Mouse (Mus musculus): Measurements from ENCODE around the gene Pla2g3. TPM values are rescaled to one million over a fixed set of nuclear protein-coding genes. Genes with fewer than 3 reads are reported as not detected.

The Pla2g3 gene
- polyA plus RNA-seq, 1 experiment from 2014 or later = 0.56 TPM

- ATAC-seq (ENCODE audit: low FRiP score, low TSS enrichment) = no peak
- H3K27ac ChIP-seq (ENCODE audit: low read length) = no peak overlapping the region
- H3K27me3 ChIP-seq (ENCODE audit: insufficient read depth, low read length) = no peaks in the 10 kb centered on the region
- no peak overlapping the region for H3K4me2 ChIP-seq (replicated peaks; ENCODE audit: low read depth, low read length)
- no peaks in the 10 kb centered on the region; the same call in 1 of the 2 replicates for H3K36me3 ChIP-seq (ENCODE audit: insufficient read depth, low read length)
- no peak overlapping the region for H3K4me3 ChIP-seq (ENCODE audit: low read length)
- H3K9ac ChIP-seq (replicated peaks; ENCODE audit: low read length) = no peak overlapping the region; the same call in 1 of the 2 replicates
- peaks cover 25% of the 10 kb centered on the region for H3K4me1 ChIP-seq (ENCODE audit: insufficient read depth, low read length)
- H3K9me3 ChIP-seq (ENCODE audit: low read length) = 0 out of 2 replicates have a peak, but pooled peaks cover 3% of the 10 kb centered on the region
- WGBS = 67% methylated on average over 3 of the region's 3 CpGs
Observed at GRCm38 (mm10) chr11:3541932-3542331, 53.8 kb downstream of the Pla2g3 start.

- no peak overlapping the region for H3K9ac ChIP-seq (replicated peaks; ENCODE audit: low read length)
- H3K4me2 ChIP-seq (replicated peaks; ENCODE audit: low read depth, low read length) = no peak overlapping the region
- no peaks in the 10 kb centered on the region for H3K36me3 ChIP-seq (ENCODE audit: insufficient read depth, low read length)
- H3K27ac ChIP-seq (ENCODE audit: low read length) = no peak overlapping the region
- no peaks in the 10 kb centered on the region for H3K27me3 ChIP-seq (ENCODE audit: insufficient read depth, low read length)
- 0 out of 2 replicates have a peak, but pooled peaks cover 3% of the 10 kb centered on the region for H3K9me3 ChIP-seq (ENCODE audit: low read length)
- ATAC-seq (ENCODE audit: low FRiP score, low TSS enrichment) = no peak
- H3K4me1 ChIP-seq (ENCODE audit: insufficient read depth, low read length) = peaks cover 14% of the 10 kb centered on the region; the same call in 1 of the 2 replicates
- no peak overlapping the region for H3K4me3 ChIP-seq (ENCODE audit: low read length)
- 32% methylated on average over 5 of the region's 5 CpGs for WGBS
Observed at GRCm38 (mm10) chr11:3543001-3543400, 54.9 kb downstream of the Pla2g3 start.

- H3K4me1 ChIP-seq (ENCODE audit: insufficient read depth, low read length) = 0 out of 2 replicates have a peak, but pooled peaks cover 9% of the 10 kb centered on the region
- no peak overlapping the region for H3K4me3 ChIP-seq (ENCODE audit: low read length)
- H3K27ac ChIP-seq (ENCODE audit: low read length) = no peak overlapping the region
- H3K9ac ChIP-seq (replicated peaks; ENCODE audit: low read length) = no peak overlapping the region
- 97% methylated on average over 5 of the region's 5 CpGs for WGBS
- H3K4me2 ChIP-seq (replicated peaks; ENCODE audit: low read depth, low read length) = no peak overlapping the region
- 0 out of 2 replicates have a peak, but pooled peaks cover 3% of the 10 kb centered on the region for H3K9me3 ChIP-seq (ENCODE audit: low read length)
- H3K36me3 ChIP-seq (ENCODE audit: insufficient read depth, low read length) = no peaks in the 10 kb centered on the region
- H3K27me3 ChIP-seq (ENCODE audit: insufficient read depth, low read length) = no peaks in the 10 kb centered on the region
- ATAC-seq (ENCODE audit: low FRiP score, low TSS enrichment) = no peak
Observed at GRCm38 (mm10) chr11:3544409-3544808, 56.3 kb downstream of the Pla2g3 start.

GRCm38 (mm10) chr11:3545531-3546241 lies 57.6 kb downstream of the Pla2g3 start:
- no peak overlapping the region for H3K9ac ChIP-seq (replicated peaks; ENCODE audit: low read length)
- H3K9me3 ChIP-seq (ENCODE audit: low read length) = 0 out of 2 replicates have a peak, but pooled peaks cover 3% of the 10 kb centered on the region
- H3K36me3 ChIP-seq (ENCODE audit: insufficient read depth, low read length) = no peaks in the 10 kb centered on the region
- 0 out of 2 replicates have a peak, but pooled peaks cover 7% of the 10 kb centered on the region for H3K4me1 ChIP-seq (ENCODE audit: insufficient read depth, low read length)
- H3K4me2 ChIP-seq (replicated peaks; ENCODE audit: low read depth, low read length) = no peak overlapping the region
- no peak overlapping the region for H3K4me3 ChIP-seq (ENCODE audit: low read length)
- ATAC-seq (ENCODE audit: low FRiP score, low TSS enrichment) = no peak
- peak overlapping the region; percentile 25; the same call in 1 of the 2 replicates for H3K27ac ChIP-seq (ENCODE audit: low read length)
- H3K27me3 ChIP-seq (ENCODE audit: insufficient read depth, low read length) = no peaks in the 10 kb centered on the region
- WGBS = 27% methylated on average over 9 of the region's 9 CpGs

GRCm38 (mm10) chr11:3546242-3546562 lies 58.1 kb downstream of the Pla2g3 start:
- no peak for ATAC-seq (ENCODE audit: low FRiP score, low TSS enrichment)
- Histone ChIP-seq H3K4me3 (ENCODE audit: low read length) (no peak overlapping the region), H3K4me2 (replicated peaks; ENCODE audit: low read depth, low read length) (no peak overlapping the region), H3K36me3 (ENCODE audit: insufficient read depth, low read length) (no peaks in the 10 kb centered on the region), H3K4me1 (ENCODE audit: insufficient read depth, low read length) (0 out of 2 replicates have a peak, but pooled peaks cover 7% of the 10 kb centered on the region), H3K9me3 (ENCODE audit: low read length) (0 out of 2 replicates have a peak, but pooled peaks cover 3% of the 10 kb centered on the region), H3K27me3 (ENCODE audit: insufficient read depth, low read length) (no peaks in the 10 kb centered on the region), H3K9ac (replicated peaks; ENCODE audit: low read length) (no peak overlapping the region), H3K27ac (ENCODE audit: low read length) (peak overlapping the region; percentile 25; the same call in 1 of the 2 replicates)
- WGBS = 22% methylated on average over 1 of the region's 1 CpGs

GRCm38 (mm10) chr11:3547047-3547446 lies 59.0 kb downstream of the Pla2g3 start:
- H3K4me2 ChIP-seq (replicated peaks; ENCODE audit: low read depth, low read length) = no peak overlapping the region
- no peak overlapping the region for H3K27ac ChIP-seq (ENCODE audit: low read length)
- no peak for ATAC-seq (ENCODE audit: low FRiP score, low TSS enrichment)
- no peaks in the 10 kb centered on the region for H3K27me3 ChIP-seq (ENCODE audit: insufficient read depth, low read length)
- H3K4me1 ChIP-seq (ENCODE audit: insufficient read depth, low read length) = 0 out of 2 replicates have a peak, but pooled peaks cover 7% of the 10 kb centered on the region
- no peak overlapping the region for H3K4me3 ChIP-seq (ENCODE audit: low read length)
- H3K9ac ChIP-seq (replicated peaks; ENCODE audit: low read length) = no peak overlapping the region
- H3K36me3 ChIP-seq (ENCODE audit: insufficient read depth, low read length) = no peaks in the 10 kb centered on the region
- 84% methylated on average over 2 of the region's 2 CpGs for WGBS
- 0 out of 2 replicates have a peak, but pooled peaks cover 3% of the 10 kb centered on the region for H3K9me3 ChIP-seq (ENCODE audit: low read length)

GRCm38 (mm10) chr11:3547969-3548368 lies 59.9 kb downstream of the Pla2g3 start:
- H3K27ac ChIP-seq (ENCODE audit: low read length) = no peak overlapping the region
- no peak overlapping the region for H3K4me2 ChIP-seq (replicated peaks; ENCODE audit: low read depth, low read length)
- H3K36me3 ChIP-seq (ENCODE audit: insufficient read depth, low read length) = no peaks in the 10 kb centered on the region
- H3K9ac ChIP-seq (replicated peaks; ENCODE audit: low read length) = no peak overlapping the region
- no peak for ATAC-seq (ENCODE audit: low FRiP score, low TSS enrichment)
- H3K4me1 ChIP-seq (ENCODE audit: insufficient read depth, low read length) = 0 out of 2 replicates have a peak, but pooled peaks cover 7% of the 10 kb centered on the region
- WGBS = 43% methylated on average over 6 of the region's 6 CpGs
- no peaks in the 10 kb centered on the region for H3K27me3 ChIP-seq (ENCODE audit: insufficient read depth, low read length)
- 0 out of 2 replicates have a peak, but pooled peaks cover 3% of the 10 kb centered on the region for H3K9me3 ChIP-seq (ENCODE audit: low read length)
- H3K4me3 ChIP-seq (ENCODE audit: low read length) = no peak overlapping the region

- 0 out of 2 replicates have a peak, but pooled peaks cover 7% of the 10 kb centered on the region for H3K4me1 ChIP-seq (ENCODE audit: insufficient read depth, low read length)
- no peak overlapping the region for H3K27ac ChIP-seq (ENCODE audit: low read length)
- H3K4me3 ChIP-seq (ENCODE audit: low read length) = no peak overlapping the region
- no peak overlapping the region for H3K9ac ChIP-seq (replicated peaks; ENCODE audit: low read length)
- no peak overlapping the region for H3K4me2 ChIP-seq (replicated peaks; ENCODE audit: low read depth, low read length)
- ATAC-seq (ENCODE audit: low FRiP score, low TSS enrichment) = no peak
- no peaks in the 10 kb centered on the region for H3K36me3 ChIP-seq (ENCODE audit: insufficient read depth, low read length)
- H3K9me3 ChIP-seq (ENCODE audit: low read length) = 0 out of 2 replicates have a peak, but pooled peaks cover 3% of the 10 kb centered on the region
- H3K27me3 ChIP-seq (ENCODE audit: insufficient read depth, low read length) = no peaks in the 10 kb centered on the region
- 76% methylated on average over 3 of the region's 3 CpGs for WGBS
Observed at GRCm38 (mm10) chr11:3548564-3549295, 60.6 kb downstream of the Pla2g3 start.
